Mouse (Mus musculus): Measurements from ENCODE around the gene Spag6.

Gene Spag6

GRCm38 (mm10) chr2:18688286-18688685 is 5.5 kb upstream of the Spag6 start:
- ATAC-seq (ENCODE audit: low TSS enrichment): no peak

GRCm38 (mm10) chr2:18688708-18689063 is 5.1 kb upstream of the Spag6 start:
- no peak for ATAC-seq (ENCODE audit: low TSS enrichment)

GRCm38 (mm10) chr2:18689064-18689921 is 4.5 kb upstream of the Spag6 start:
- ATAC-seq (ENCODE audit: low TSS enrichment): 0 out of 2 replicates have a peak, but pooled peaks have one; percentile 15

- peak; percentile 78 for ATAC-seq (ENCODE audit: low TSS enrichment)
These were observed 3.7 kb upstream of the Spag6 start for GRCm38 (mm10) chr2:18690055-18690691.

GRCm38 (mm10) chr2:18690756-18691155 is 3.1 kb upstream of the Spag6 start:
- no peak for ATAC-seq (ENCODE audit: low TSS enrichment)

- ATAC-seq (ENCODE audit: low TSS enrichment): no peak
These were observed 1.8 kb upstream of the Spag6 start for GRCm38 (mm10) chr2:18692031-18692430.

GRCm38 (mm10) chr2:18692548-18692947 is 1.3 kb upstream of the Spag6 start:
- ATAC-seq (ENCODE audit: low TSS enrichment): no peak

- ATAC-seq (ENCODE audit: low TSS enrichment): no peak
These were observed 351 bp upstream of the Spag6 start for GRCm38 (mm10) chr2:18693491-18693870.

- ATAC-seq (ENCODE audit: low TSS enrichment): 0 out of 2 replicates have a peak, but pooled peaks have one; percentile 1
These were observed 749 bp downstream of the Spag6 start for GRCm38 (mm10) chr2:18694611-18694950.

- no peak for ATAC-seq (ENCODE audit: low TSS enrichment)
These were observed 1.3 kb downstream of the Spag6 start for GRCm38 (mm10) chr2:18695163-18695562.

- ATAC-seq (ENCODE audit: low TSS enrichment): no peak
These were observed 1.9 kb downstream of the Spag6 start for GRCm38 (mm10) chr2:18695629-18696150.

- no peak for ATAC-seq (ENCODE audit: low TSS enrichment)
These were observed 3.9 kb downstream of the Spag6 start for GRCm38 (mm10) chr2:18697591-18698244.

- peak; percentile 24; the same call in 1 of the 2 replicates for ATAC-seq (ENCODE audit: low TSS enrichment)
These were observed 5.0 kb downstream of the Spag6 start for GRCm38 (mm10) chr2:18698663-18699385.

- ATAC-seq (ENCODE audit: low TSS enrichment): peak; percentile 18; the same call in 1 of the 2 replicates
These were observed 5.7 kb downstream of the Spag6 start for GRCm38 (mm10) chr2:18699401-18699990.

- no peak for ATAC-seq (ENCODE audit: low TSS enrichment)
These were observed 16.5 kb downstream of the Spag6 start for GRCm38 (mm10) chr2:18710356-18710755.

GRCm38 (mm10) chr2:18713071-18713470 is 19.2 kb downstream of the Spag6 start:
- ATAC-seq (ENCODE audit: low TSS enrichment): no peak

GRCm38 (mm10) chr2:18714337-18714736 is 20.5 kb downstream of the Spag6 start:
- no peak for ATAC-seq (ENCODE audit: low TSS enrichment)

GRCm38 (mm10) chr2:18718521-18718920 is 24.7 kb downstream of the Spag6 start:
- no peak for ATAC-seq (ENCODE audit: low TSS enrichment)

GRCm38 (mm10) chr2:18722208-18722830 is 28.5 kb downstream of the Spag6 start:
- ATAC-seq (ENCODE audit: low TSS enrichment): no peak

- ATAC-seq (ENCODE audit: low TSS enrichment): no peak
These were observed 30.6 kb downstream of the Spag6 start for GRCm38 (mm10) chr2:18724462-18724861.

GRCm38 (mm10) chr2:18725880-18726279 is 32.0 kb downstream of the Spag6 start:
- ATAC-seq (ENCODE audit: low TSS enrichment): no peak
